Mouse (Mus musculus): Measurements from ENCODE around the gene Ripor1.

DNA sequence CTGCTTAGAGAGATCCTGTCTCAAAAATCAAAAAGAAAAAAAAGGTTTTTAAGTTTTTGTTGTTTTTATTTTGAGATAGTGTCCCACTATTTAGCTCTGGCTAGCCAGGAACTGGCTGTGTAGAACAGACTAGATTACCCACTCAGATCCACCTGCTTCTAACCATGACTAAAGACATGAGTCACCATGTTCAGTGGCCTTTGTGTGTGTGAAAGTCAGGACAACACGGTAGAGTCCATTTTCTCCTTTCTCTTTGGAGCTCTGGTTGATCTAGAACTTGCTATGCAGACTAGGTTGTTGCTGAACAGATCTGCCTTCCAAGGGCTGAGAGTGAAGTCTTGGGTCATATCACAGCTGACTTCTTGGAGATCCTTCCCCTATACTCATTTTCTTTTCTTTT is 34.8 kb downstream of the Ripor1 start:
- TF ChIP-seq CTCF (IDR thresholded peaks at IDR 0.05; ENCODE audit: control insufficient read depth, insufficient read depth, insufficient read length): no peak
- peak; percentile 59 for TF ChIP-seq MYOD1 (IDR thresholded peaks at IDR 0.05; ENCODE audit: control insufficient read depth, insufficient read length, low read depth)
- no peak for TF ChIP-seq USF1 (IDR thresholded peaks at IDR 0.05; ENCODE audit: low read depth)
- no peak for TF ChIP-seq MAX (IDR thresholded peaks at IDR 0.05)

Measured in C2C12 (cell line).